Mouse (Mus musculus) stomach, embryonic 15.5 days (tissue): ENCODE results near the gene Creg2. TPM values are rescaled to one million over a fixed set of nuclear protein-coding genes. Genes with fewer than 3 reads are reported as not detected.

Source experiments
- ATAC-seq: fragments of 200-750 bp; cut with Nextera tagmentation; 2 replicates; pipeline ENCODE4 v1.8.0; 2017; ENCODE audit warnings: low read depth, moderate number of reproducible peaks, moderate TSS enrichment; ENCODE audit not compliant: insufficient read depth, low FRiP score
- H3K27ac ChIP-seq: fragments of 300-500 bp; sonication (generic); 2 replicates; pipeline ENCODE4 v1.5.1; 2015; ENCODE audit warnings: mild to moderate bottlenecking, inconsistent platforms
- H3K27me3 ChIP-seq: fragments of 300-500 bp; sonication (generic); replicated peaks from 2 replicates; pipeline ENCODE4 v1.6.1; 2015; ENCODE audit warnings: inconsistent platforms
- H3K36me3 ChIP-seq: fragments of 300-500 bp; sonication (generic); 2 replicates; pipeline ENCODE4 v1.6.1; 2015; ENCODE audit warnings: inconsistent platforms
- H3K4me1 ChIP-seq: fragments of 300-500 bp; sonication (generic); 2 replicates; pipeline ENCODE4 v1.6.1; 2015; ENCODE audit warnings: inconsistent platforms
- H3K4me2 ChIP-seq: fragments of 300-500 bp; sonication (generic); 2 replicates; pipeline ENCODE4 v1.6.1; 2015; ENCODE audit warnings: mild to moderate bottlenecking, inconsistent platforms
- H3K4me3 ChIP-seq: fragments of 300-500 bp; sonication (generic); replicated peaks from 2 replicates; pipeline ENCODE4 v1.5.1; 2015; ENCODE audit warnings: inconsistent platforms
- H3K9ac ChIP-seq: fragments of 300-500 bp; sonication (generic); 2 replicates; pipeline ENCODE4 v1.6.1; 2015; ENCODE audit warnings: inconsistent platforms
- H3K9me3 ChIP-seq: fragments of 300-500 bp; sonication (generic); 2 replicates; pipeline ENCODE4 v1.6.1; 2016; ENCODE audit warnings: inconsistent platforms
- WGBS: fragments of 180-500 bp; shearing (Covaris S2); methylation state at CpG from one replicate; pipeline ENCODE4 v1.1.7; 2015; 5-methylcytosine and 5-hydroxymethylcytosine counted together
- polyA plus RNA-seq: library from polyadenylated mRNA; unstranded; fragments of >200 nt; fragmentation: Nextera tagmentation; extraction: Ambion mirVana; gene quantifications from 2 replicates; pipeline ENCODE4 v1.2.1, GENCODE M21; 2015

Creg2 gene
- polyA plus RNA-seq, 1 experiment from 2014 or later = 0.45 TPM

- whole genome bisulfite sequencing = 16% methylated on average over 17 of the region's 17 CpGs
Measured at GRCm38 (mm10) chr1:39649691-39650434, 1.4 kb downstream of the Creg2 start.

GRCm38 (mm10) chr1:39648584-39648983, 2.7 kb downstream of the Creg2 start:
- no peak for ATAC-seq
- no peak overlapping the region for H3K4me3 ChIP-seq
- WGBS = 81% methylated on average over 7 of the region's 7 CpGs
- peaks cover 16% of the 10 kb centered on the region for H3K4me1 ChIP-seq
- no peak overlapping the region for H3K9ac ChIP-seq
- peaks cover 24% of the 10 kb centered on the region for H3K27me3 ChIP-seq
- H3K36me3 ChIP-seq = no peaks in the 10 kb centered on the region
- H3K27ac ChIP-seq = no peak overlapping the region
- no peak overlapping the region for H3K4me2 ChIP-seq
- H3K9me3 ChIP-seq = no peaks in the 10 kb centered on the region

More at GRCm38 (mm10) chr1:39649691-39650434, 1.4 kb downstream of the Creg2 start:
- Histone ChIP-seq H3K36me3 (no peaks in the 10 kb centered on the region), H3K27ac (no peak overlapping the region), H3K9ac (no peak overlapping the region), H3K4me2 (peak overlapping the region; percentile 99), H3K9me3 (no peaks in the 10 kb centered on the region), H3K4me1 (peaks cover 16% of the 10 kb centered on the region), H3K4me3 (peak overlapping the region; percentile 52), H3K27me3 (peaks cover 24% of the 10 kb centered on the region)
- ATAC-seq = no peak

- no peak overlapping the region for H3K4me2 ChIP-seq
- peaks cover 16% of the 10 kb centered on the region for H3K27me3 ChIP-seq
- no peaks in the 10 kb centered on the region for H3K36me3 ChIP-seq
- no peak overlapping the region for H3K9ac ChIP-seq
- 53% methylated on average over 8 of the region's 8 CpGs for WGBS
- peaks cover 16% of the 10 kb centered on the region for H3K4me1 ChIP-seq
- no peak overlapping the region for H3K4me3 ChIP-seq
- H3K27ac ChIP-seq = no peak overlapping the region
- H3K9me3 ChIP-seq = no peaks in the 10 kb centered on the region
- ATAC-seq = no peak
Measured at GRCm38 (mm10) chr1:39645905-39646759, 5.1 kb downstream of the Creg2 start.

GRCm38 (mm10) chr1:39644333-39644732, 6.9 kb downstream of the Creg2 start:
- no peaks in the 10 kb centered on the region for H3K4me1 ChIP-seq
- H3K36me3 ChIP-seq = no peaks in the 10 kb centered on the region
- no peak overlapping the region for H3K27ac ChIP-seq
- H3K4me2 ChIP-seq = no peak overlapping the region
- H3K27me3 ChIP-seq = no peaks in the 10 kb centered on the region
- H3K9me3 ChIP-seq = no peaks in the 10 kb centered on the region
- H3K4me3 ChIP-seq = no peak overlapping the region
- ATAC-seq = no peak
- H3K9ac ChIP-seq = no peak overlapping the region
- WGBS = 72% methylated on average over 1 of the region's 1 CpGs

GRCm38 (mm10) chr1:39641667-39642066, 9.6 kb downstream of the Creg2 start:
- Histone ChIP-seq H3K4me2 (no peak overlapping the region), H3K36me3 (no peaks in the 10 kb centered on the region), H3K27me3 (no peaks in the 10 kb centered on the region), H3K4me1 (no peaks in the 10 kb centered on the region), H3K4me3 (no peak overlapping the region), H3K9ac (no peak overlapping the region), H3K27ac (no peak overlapping the region), H3K9me3 (no peaks in the 10 kb centered on the region)
- ATAC-seq = no peak
- WGBS = 85% methylated on average over 7 of the region's 7 CpGs

- no peaks in the 10 kb centered on the region for H3K4me1 ChIP-seq
- H3K9me3 ChIP-seq = no peaks in the 10 kb centered on the region
- 57% methylated on average over 8 of the region's 8 CpGs for WGBS
- no peak overlapping the region for H3K4me3 ChIP-seq
- no peak for ATAC-seq
- no peaks in the 10 kb centered on the region for H3K27me3 ChIP-seq
- H3K4me2 ChIP-seq = no peak overlapping the region
- no peak overlapping the region for H3K9ac ChIP-seq
- no peaks in the 10 kb centered on the region for H3K36me3 ChIP-seq
- no peak overlapping the region for H3K27ac ChIP-seq
Measured at GRCm38 (mm10) chr1:39637139-39637538, 14.1 kb downstream of the Creg2 start.

- Histone ChIP-seq H3K4me1 (no peaks in the 10 kb centered on the region), H3K9me3 (no peaks in the 10 kb centered on the region), H3K4me2 (no peak overlapping the region), H3K27me3 (no peaks in the 10 kb centered on the region), H3K27ac (no peak overlapping the region), H3K36me3 (no peaks in the 10 kb centered on the region), H3K9ac (no peak overlapping the region), H3K4me3 (no peak overlapping the region)
- ATAC-seq = peak; percentile 70
- WGBS = 6% methylated on average over 5 of the region's 5 CpGs
Measured at GRCm38 (mm10) chr1:39636660-39637059, 14.6 kb downstream of the Creg2 start.

DNA sequence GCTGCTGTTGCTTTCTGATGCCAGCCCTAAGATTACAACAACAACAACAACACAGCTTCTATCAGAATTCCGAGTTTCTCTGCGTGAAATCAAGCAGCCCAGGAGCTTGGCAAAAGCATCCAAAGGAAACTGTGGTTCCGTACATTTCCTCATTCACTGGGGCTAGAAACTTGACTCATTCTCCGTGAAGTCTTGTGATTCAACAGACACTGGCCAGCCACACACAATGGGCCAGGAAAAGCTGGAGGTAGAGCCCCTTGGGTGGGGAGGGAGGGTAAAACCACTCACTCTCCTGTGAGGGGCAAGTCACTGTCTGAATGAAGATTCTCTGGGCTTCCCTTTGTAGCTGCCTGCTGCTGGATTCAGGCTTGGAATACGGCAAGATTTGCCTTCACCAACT, 15.1 kb downstream of the Creg2 start:
- Histone ChIP-seq H3K9me3 (no peaks in the 10 kb centered on the region), H3K4me2 (no peak overlapping the region), H3K4me1 (no peaks in the 10 kb centered on the region), H3K27me3 (no peaks in the 10 kb centered on the region), H3K4me3 (no peak overlapping the region), H3K9ac (no peak overlapping the region), H3K27ac (no peak overlapping the region), H3K36me3 (no peaks in the 10 kb centered on the region)
- WGBS = 39% methylated on average over 5 of the region's 5 CpGs
- ATAC-seq = no peak

GRCm38 (mm10) chr1:39628606-39629005, 22.7 kb downstream of the Creg2 start:
- Histone ChIP-seq H3K27ac (no peak overlapping the region), H3K9me3 (no peaks in the 10 kb centered on the region), H3K36me3 (no peaks in the 10 kb centered on the region), H3K4me2 (no peak overlapping the region), H3K9ac (no peak overlapping the region), H3K27me3 (no peaks in the 10 kb centered on the region), H3K4me3 (no peak overlapping the region), H3K4me1 (no peaks in the 10 kb centered on the region)
- 76% methylated on average over 9 of the region's 9 CpGs for WGBS
- ATAC-seq = no peak

- H3K9me3 ChIP-seq = no peaks in the 10 kb centered on the region
- H3K36me3 ChIP-seq = no peaks in the 10 kb centered on the region
- no peak for ATAC-seq
- no peak overlapping the region for H3K27ac ChIP-seq
- WGBS = 48% methylated on average over 3 of the region's 3 CpGs
- no peak overlapping the region for H3K9ac ChIP-seq
- H3K4me3 ChIP-seq = no peak overlapping the region
- no peaks in the 10 kb centered on the region for H3K4me1 ChIP-seq
- H3K4me2 ChIP-seq = no peak overlapping the region
- no peaks in the 10 kb centered on the region for H3K27me3 ChIP-seq
Measured at GRCm38 (mm10) chr1:39625491-39625890, 25.8 kb downstream of the Creg2 start.

GRCm38 (mm10) chr1:39623729-39624128, 27.5 kb downstream of the Creg2 start:
- H3K4me3 ChIP-seq = no peak overlapping the region
- no peak overlapping the region for H3K9ac ChIP-seq
- H3K4me2 ChIP-seq = no peak overlapping the region
- no peaks in the 10 kb centered on the region for H3K4me1 ChIP-seq
- H3K36me3 ChIP-seq = no peaks in the 10 kb centered on the region
- H3K27ac ChIP-seq = no peak overlapping the region
- 33% methylated on average over 1 of the region's 1 CpGs for WGBS
- peak; percentile 43; the same call in 1 of the 2 replicates for ATAC-seq
- H3K27me3 ChIP-seq = no peaks in the 10 kb centered on the region
- no peaks in the 10 kb centered on the region for H3K9me3 ChIP-seq

GRCm38 (mm10) chr1:39623106-39623505, 28.2 kb downstream of the Creg2 start:
- Histone ChIP-seq H3K9ac (no peak overlapping the region), H3K27ac (no peak overlapping the region), H3K36me3 (no peaks in the 10 kb centered on the region), H3K9me3 (no peaks in the 10 kb centered on the region), H3K4me3 (no peak overlapping the region), H3K4me1 (no peaks in the 10 kb centered on the region), H3K4me2 (no peak overlapping the region), H3K27me3 (no peaks in the 10 kb centered on the region)
- no peak for ATAC-seq
- WGBS = 81% methylated on average over 5 of the region's 5 CpGs
